Mouse (Mus musculus) hindbrain, embryonic 11.5 days (tissue): ENCODE data around the gene Mgrn1. TPM values are rescaled to one million over a fixed set of nuclear protein-coding genes. Genes with fewer than 3 reads are reported as not detected.

ENCODE experiments used
- ATAC-seq: fragments of 200-750 bp; cut with Nextera tagmentation; 2 replicates; pipeline ENCODE4 v1.8.0; 2017; ENCODE audit warnings: mild to moderate bottlenecking, moderate TSS enrichment, moderate library complexity; ENCODE audit not compliant: low FRiP score
- DNase-seq: peaks from one replicate; pipeline ENCODE4 v3.0.0-alpha.2; 2015; ENCODE audit warnings: low spot score
- H3K27ac ChIP-seq: fragments of 300-500 bp; sonication (generic); 2 replicates; pipeline ENCODE4 v1.5.1; 2014; ENCODE audit warnings: mild to moderate bottlenecking, low read depth, low read length
- H3K27me3 ChIP-seq: fragments of 300-500 bp; sonication (generic); 2 replicates; pipeline ENCODE4 v1.6.1; 2014; ENCODE audit warnings: mild to moderate bottlenecking, low read length, moderate library complexity, mixed read lengths; ENCODE audit not compliant: control insufficient read depth, insufficient read depth
- H3K36me3 ChIP-seq: fragments of 300-500 bp; sonication (generic); 2 replicates; pipeline ENCODE4 v1.6.1; 2014; ENCODE audit warnings: mild to moderate bottlenecking, low read length, moderate library complexity, mixed read lengths; ENCODE audit not compliant: control insufficient read depth, insufficient read depth
- H3K4me1 ChIP-seq: fragments of 300-500 bp; sonication (generic); replicated peaks from 2 replicates; pipeline ENCODE4 v1.6.1; 2014; ENCODE audit warnings: low read length, mixed read lengths; ENCODE audit not compliant: control insufficient read depth, insufficient read depth
- H3K4me2 ChIP-seq: fragments of 300-500 bp; sonication (generic); replicated peaks from 2 replicates; pipeline ENCODE4 v1.6.1; 2014; ENCODE audit warnings: mild to moderate bottlenecking, low read depth, low read length
- H3K4me3 ChIP-seq: fragments of 300-500 bp; sonication (generic); 2 replicates; pipeline ENCODE4 v1.5.1; 2014; ENCODE audit warnings: low read depth, low read length
- H3K9ac ChIP-seq: fragments of 300-500 bp; sonication (generic); 2 replicates; pipeline ENCODE4 v1.6.1; 2014; ENCODE audit warnings: low read depth, low read length
- H3K9me3 ChIP-seq: fragments of 300-500 bp; sonication (generic); 2 replicates; pipeline ENCODE4 v1.6.1; 2016; ENCODE audit warnings: low read length; ENCODE audit not compliant: control insufficient read depth
- WGBS: fragments of 180-500 bp; shearing (Covaris S2); extraction: QIAGEN DNeasy Blood & Tissue Kit; methylation state at CpG from one replicate; pipeline ENCODE4 v1.1.7; 2014; 5-methylcytosine and 5-hydroxymethylcytosine counted together
- polyA plus RNA-seq: library from polyadenylated mRNA; unstranded; fragments of >200 nt; fragmentation: Nextera tagmentation; extraction: Ambion mirVana; gene quantifications from 2 replicates; pipeline ENCODE4 v1.2.1, GENCODE M21; 2014

The Mgrn1 gene
- polyA plus RNA-seq, 1 experiment from 2014 or later, result 61.3 TPM

GRCm38 (mm10) chr16:4920556-4920955 is 34.5 kb downstream of the Mgrn1 start:
- H3K36me3 ChIP-seq, result 0 out of 2 replicates have a peak, but pooled peaks cover 3% of the 10 kb centered on the region
- H3K4me1 ChIP-seq, result no peaks in the 10 kb centered on the region
- 81% methylated on average over 4 of the region's 4 CpGs for WGBS
- no peak for DNase-seq
- H3K27me3 ChIP-seq, result no peaks in the 10 kb centered on the region
- no peak overlapping the region for H3K27ac ChIP-seq
- H3K9ac ChIP-seq, result no peak overlapping the region
- H3K4me3 ChIP-seq, result no peak overlapping the region
- no peaks in the 10 kb centered on the region for H3K9me3 ChIP-seq
- H3K4me2 ChIP-seq, result no peak overlapping the region
- no peak for ATAC-seq

GRCm38 (mm10) chr16:4922481-4922880 is 36.4 kb downstream of the Mgrn1 start:
- no peaks in the 10 kb centered on the region for H3K4me1 ChIP-seq
- no peak overlapping the region for H3K9ac ChIP-seq
- H3K27ac ChIP-seq, result no peak overlapping the region
- 0 out of 2 replicates have a peak, but pooled peaks cover 5% of the 10 kb centered on the region for H3K36me3 ChIP-seq
- no peaks in the 10 kb centered on the region for H3K9me3 ChIP-seq
- WGBS, result 90% methylated on average over 6 of the region's 6 CpGs
- H3K4me2 ChIP-seq, result no peak overlapping the region
- DNase-seq (no peak), ATAC-seq (no peak)
- H3K27me3 ChIP-seq, result no peaks in the 10 kb centered on the region
- H3K4me3 ChIP-seq, result no peak overlapping the region

- no peak overlapping the region for H3K4me3 ChIP-seq
- no peaks in the 10 kb centered on the region for H3K27me3 ChIP-seq
- WGBS, result 91% methylated on average over 5 of the region's 5 CpGs
- no peaks in the 10 kb centered on the region for H3K4me1 ChIP-seq
- 0 out of 2 replicates have a peak, but pooled peaks cover 5% of the 10 kb centered on the region for H3K36me3 ChIP-seq
- no peak overlapping the region for H3K9ac ChIP-seq
- ATAC-seq, result no peak
- no peak for DNase-seq
- H3K27ac ChIP-seq, result no peak overlapping the region
- H3K9me3 ChIP-seq, result no peaks in the 10 kb centered on the region
- no peak overlapping the region for H3K4me2 ChIP-seq
These were observed 37.9 kb downstream of the Mgrn1 start for GRCm38 (mm10) chr16:4923996-4924395.

GRCm38 (mm10) chr16:4927967-4928366 is 41.9 kb downstream of the Mgrn1 start:
- H3K36me3 ChIP-seq, result peaks cover 9% of the 10 kb centered on the region; the same call in 1 of the 2 replicates
- H3K4me3 ChIP-seq, result no peak overlapping the region
- no peaks in the 10 kb centered on the region for H3K9me3 ChIP-seq

GRCm38 (mm10) chr16:4928474-4928873 is 42.4 kb downstream of the Mgrn1 start:
- WGBS, result 90% methylated on average over 2 of the region's 2 CpGs
- peaks cover 9% of the 10 kb centered on the region; the same call in 1 of the 2 replicates for H3K36me3 ChIP-seq

More at GRCm38 (mm10) chr16:4927967-4928366, 41.9 kb downstream of the Mgrn1 start:
- ATAC-seq, result no peak
- Histone ChIP-seq H3K27ac (no peak overlapping the region), H3K4me1 (no peaks in the 10 kb centered on the region), H3K4me2 (no peak overlapping the region), H3K27me3 (no peaks in the 10 kb centered on the region), H3K9ac (no peak overlapping the region)
- WGBS, result 95% methylated on average over 7 of the region's 7 CpGs
- DNase-seq, result no peak

GRCm38 (mm10) chr16:4932429-4932828 is 46.4 kb downstream of the Mgrn1 start:
- Histone ChIP-seq H3K27ac (no peak overlapping the region), H3K9ac (no peak overlapping the region), H3K36me3 (peaks cover 8% of the 10 kb centered on the region; the same call in 1 of the 2 replicates), H3K4me2 (no peak overlapping the region), H3K27me3 (no peaks in the 10 kb centered on the region), H3K4me1 (no peaks in the 10 kb centered on the region), H3K9me3 (no peaks in the 10 kb centered on the region), H3K4me3 (no peak overlapping the region)
- DNase-seq, result no peak
- ATAC-seq, result no peak
- 92% methylated on average over 3 of the region's 3 CpGs for WGBS

More at GRCm38 (mm10) chr16:4928474-4928873, 42.4 kb downstream of the Mgrn1 start:
- Histone ChIP-seq H3K4me1 (no peaks in the 10 kb centered on the region), H3K27me3 (no peaks in the 10 kb centered on the region), H3K4me2 (no peak overlapping the region), H3K9ac (no peak overlapping the region), H3K4me3 (no peak overlapping the region), H3K9me3 (no peaks in the 10 kb centered on the region), H3K27ac (no peak overlapping the region)
- ATAC-seq (no peak), DNase-seq (no peak)

- peaks cover 2% of the 10 kb centered on the region; the same call in 1 of the 2 replicates for H3K4me1 ChIP-seq
- no peaks in the 10 kb centered on the region for H3K27me3 ChIP-seq
- no peak overlapping the region for H3K27ac ChIP-seq
- ATAC-seq (no peak), DNase-seq (no peak)
- 98% methylated on average over 31 of the region's 31 CpGs for WGBS
- no peak overlapping the region for H3K4me2 ChIP-seq
- no peaks in the 10 kb centered on the region for H3K9me3 ChIP-seq
- H3K36me3 ChIP-seq, result peaks cover 8% of the 10 kb centered on the region; the same call in 1 of the 2 replicates
- H3K4me3 ChIP-seq, result no peak overlapping the region
- H3K9ac ChIP-seq, result no peak overlapping the region
These were observed 49.4 kb downstream of the Mgrn1 start for GRCm38 (mm10) chr16:4935430-4935829.

GRCm38 (mm10) chr16:4935931-4936703 is 50.1 kb downstream of the Mgrn1 start:
- H3K27ac ChIP-seq, result no peak overlapping the region
- H3K27me3 ChIP-seq, result no peaks in the 10 kb centered on the region
- H3K9ac ChIP-seq, result no peak overlapping the region
- peaks cover 6% of the 10 kb centered on the region; the same call in 1 of the 2 replicates for H3K36me3 ChIP-seq
- H3K4me1 ChIP-seq, result peaks cover 2% of the 10 kb centered on the region; the same call in 1 of the 2 replicates
- DNase-seq (no peak), ATAC-seq (no peak)
- no peak overlapping the region for H3K4me3 ChIP-seq
- H3K4me2 ChIP-seq, result no peak overlapping the region
- 92% methylated on average over 10 of the region's 10 CpGs for WGBS
- H3K9me3 ChIP-seq, result no peaks in the 10 kb centered on the region
